Mouse (Mus musculus): Measurements from ENCODE around the gene Retreg3. TPM values are rescaled to one million over a fixed set of nuclear protein-coding genes. Genes with fewer than 3 reads are reported as not detected.
"Not testable (repeated sequence)": the region's sequence is repeated elsewhere in the genome, so short reads cannot be mapped to it uniquely, and the experiment has no call there.

Gene Retreg3
- polyA plus RNA-seq, 1 experiment from 2014 or later, result 15.3 TPM

- WGBS, result 87% methylated on average over 15 of the region's 15 CpGs
- Histone ChIP-seq H3K4me1 (replicated peaks) (peaks cover 18% of the 10 kb centered on the region), H3K36me3 (peaks cover 38% of the 10 kb centered on the region), H3K4me2 (no peak overlapping the region), H3K4me3 (no peak overlapping the region), H3K9me3 (replicated peaks) (no peaks in the 10 kb centered on the region), H3K27me3 (peaks cover 30% of the 10 kb centered on the region), H3K9ac (no peak overlapping the region), H3K27ac (no peak overlapping the region)
- ATAC-seq (replicated peaks; ENCODE audit: insufficient number of reproducible peaks, insufficient read depth, low FRiP score, low read depth), result no peak
Observed at GRCm38 (mm10) chr11:101161551-101161950, 41.9 kb upstream of the Retreg3 start.

DNA sequence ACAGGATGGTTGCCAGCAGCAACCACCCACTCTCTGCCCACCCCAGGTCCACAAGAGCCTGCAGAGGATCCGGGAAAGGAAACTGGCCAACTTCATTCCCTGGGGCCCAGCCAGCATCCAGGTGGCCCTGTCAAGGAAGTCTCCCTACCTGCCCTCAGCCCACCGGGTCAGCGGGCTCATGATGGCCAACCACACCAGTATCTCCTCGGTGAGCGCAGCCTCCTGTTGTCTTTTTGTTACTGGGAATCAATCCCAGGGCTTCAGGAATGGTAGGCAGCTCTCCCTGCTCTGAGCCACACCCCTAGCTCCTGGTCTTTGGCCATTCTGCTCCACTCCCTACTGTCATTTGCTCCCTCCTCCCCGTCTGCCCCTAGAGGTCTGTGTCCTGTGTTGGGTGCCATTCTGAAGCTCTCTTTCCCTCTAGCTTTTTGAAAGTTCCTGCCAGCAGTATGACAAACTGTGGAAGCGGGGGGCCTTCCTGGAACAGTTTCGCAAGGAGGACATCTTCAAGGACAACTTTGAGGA lies 41.4 kb upstream of the Retreg3 start:
- H3K4me1 ChIP-seq (replicated peaks), result peaks cover 21% of the 10 kb centered on the region
- not testable (repeated sequence) for H3K4me3 ChIP-seq; ATAC-seq (replicated peaks; ENCODE audit: insufficient number of reproducible peaks, insufficient read depth, low FRiP score, low read depth); H3K9ac ChIP-seq; H3K4me2 ChIP-seq; H3K9me3 ChIP-seq (replicated peaks); H3K27ac ChIP-seq
- H3K36me3 ChIP-seq, result peaks cover 33% of the 10 kb centered on the region
- peaks cover 25% of the 10 kb centered on the region for H3K27me3 ChIP-seq
- WGBS, result 72% methylated on average over 8 of the region's 8 CpGs

DNA sequence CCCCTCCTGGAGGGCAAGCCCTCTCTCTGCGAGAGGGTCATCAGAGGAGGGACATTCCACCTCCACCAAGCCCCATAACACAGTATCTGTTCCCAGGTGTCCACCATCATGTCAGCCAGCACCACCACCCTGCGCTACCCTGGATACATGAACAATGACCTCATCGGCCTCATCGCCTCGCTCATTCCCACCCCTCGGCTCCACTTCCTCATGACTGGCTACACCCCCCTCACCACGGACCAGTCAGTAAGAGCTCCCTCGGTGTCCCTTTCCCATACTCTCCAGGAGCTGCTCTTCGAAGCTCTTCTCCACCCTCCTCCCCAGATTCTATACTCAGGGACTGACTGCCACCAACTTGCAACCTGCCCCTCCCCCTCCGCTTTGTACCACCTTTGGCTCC lies 40.5 kb upstream of the Retreg3 start:
- H3K9me3 ChIP-seq (replicated peaks); ATAC-seq (replicated peaks; ENCODE audit: insufficient number of reproducible peaks, insufficient read depth, low FRiP score, low read depth); H3K4me3 ChIP-seq; H3K4me2 ChIP-seq; H3K9ac ChIP-seq; H3K27ac ChIP-seq: not testable (repeated sequence)
- Histone ChIP-seq H3K36me3 (peaks cover 26% of the 10 kb centered on the region), H3K27me3 (peaks cover 19% of the 10 kb centered on the region), H3K4me1 (replicated peaks) (peaks cover 28% of the 10 kb centered on the region)
- WGBS, result 68% methylated on average over 8 of the region's 10 CpGs

- Histone ChIP-seq H3K4me2 (peak within 1 kb of the TSS; percentile 76), H3K36me3 (no peaks in the 10 kb centered on the region), H3K4me1 (replicated peaks) (peaks cover 10% of the 10 kb centered on the region), H3K27me3 (no peaks in the 10 kb centered on the region), H3K4me3 (peak within 1 kb of the TSS; percentile 45), H3K9me3 (replicated peaks) (no peaks in the 10 kb centered on the region), H3K27ac (0 out of 2 replicates have a peak within 1 kb of the TSS, but pooled peaks have one; percentile 45), H3K9ac (peak within 1 kb of the TSS; percentile 42)
- ATAC-seq (replicated peaks; ENCODE audit: insufficient number of reproducible peaks, insufficient read depth, low FRiP score, low read depth), result peak; percentile 77
- WGBS, result 1% methylated on average over 36 of the region's 36 CpGs
Observed at GRCm38 (mm10) chr11:101155728-101156371, 36.2 kb upstream of the Retreg3 start, which contains the start of gene Tubg2. TSS of gene Tubg2 (plus strand) at chr11:101155907.

DNA sequence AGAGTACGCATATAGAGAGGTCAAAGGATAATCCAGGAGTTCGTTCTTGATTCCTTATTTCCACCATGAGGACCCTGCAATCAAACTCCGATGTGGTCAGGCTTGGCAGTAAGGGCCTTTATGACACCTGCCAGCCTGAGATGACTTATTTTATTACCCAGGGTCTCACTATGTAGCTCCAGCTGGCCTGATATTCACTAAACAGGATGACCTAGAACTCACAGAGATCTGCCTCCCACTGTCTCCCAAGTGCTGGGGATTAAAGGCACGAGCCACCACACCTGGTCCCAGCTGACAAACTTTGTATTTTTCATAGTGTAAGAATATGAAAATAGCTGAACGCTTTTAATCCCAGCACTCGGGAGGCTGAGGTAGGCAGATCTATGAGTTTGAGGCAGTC lies 35.5 kb upstream of the Retreg3 start:
- H3K4me1 ChIP-seq (replicated peaks), result peaks cover 10% of the 10 kb centered on the region
- H3K4me2 ChIP-seq, result peak overlapping the region; percentile 76; the same call in 1 of the 2 replicates
- no peak overlapping the region for H3K9ac ChIP-seq
- H3K9me3 ChIP-seq (replicated peaks), result no peaks in the 10 kb centered on the region
- no peak overlapping the region for H3K4me3 ChIP-seq
- no peaks in the 10 kb centered on the region for H3K36me3 ChIP-seq
- H3K27me3 ChIP-seq, result no peaks in the 10 kb centered on the region
- no peak for ATAC-seq (replicated peaks; ENCODE audit: insufficient number of reproducible peaks, insufficient read depth, low FRiP score, low read depth)
- 74% methylated on average over 6 of the region's 6 CpGs for WGBS
- no peak overlapping the region for H3K27ac ChIP-seq

GRCm38 (mm10) chr11:101154648-101155047 lies 35.0 kb upstream of the Retreg3 start:
- no peak overlapping the region for H3K4me2 ChIP-seq
- no peak for ATAC-seq (replicated peaks; ENCODE audit: insufficient number of reproducible peaks, insufficient read depth, low FRiP score, low read depth)
- no peaks in the 10 kb centered on the region for H3K27me3 ChIP-seq

GRCm38 (mm10) chr11:101152825-101153224 lies 33.1 kb upstream of the Retreg3 start:
- 73% methylated on average over 1 of the region's 1 CpGs for WGBS
- no peaks in the 10 kb centered on the region for H3K36me3 ChIP-seq
- no peak for ATAC-seq (replicated peaks; ENCODE audit: insufficient number of reproducible peaks, insufficient read depth, low FRiP score, low read depth)

More at GRCm38 (mm10) chr11:101154648-101155047, 35.0 kb upstream of the Retreg3 start:
- Histone ChIP-seq H3K9me3 (replicated peaks) (no peaks in the 10 kb centered on the region), H3K36me3 (no peaks in the 10 kb centered on the region), H3K27ac (no peak overlapping the region), H3K9ac (no peak overlapping the region), H3K4me1 (replicated peaks) (peaks cover 12% of the 10 kb centered on the region), H3K4me3 (no peak overlapping the region)

DNA sequence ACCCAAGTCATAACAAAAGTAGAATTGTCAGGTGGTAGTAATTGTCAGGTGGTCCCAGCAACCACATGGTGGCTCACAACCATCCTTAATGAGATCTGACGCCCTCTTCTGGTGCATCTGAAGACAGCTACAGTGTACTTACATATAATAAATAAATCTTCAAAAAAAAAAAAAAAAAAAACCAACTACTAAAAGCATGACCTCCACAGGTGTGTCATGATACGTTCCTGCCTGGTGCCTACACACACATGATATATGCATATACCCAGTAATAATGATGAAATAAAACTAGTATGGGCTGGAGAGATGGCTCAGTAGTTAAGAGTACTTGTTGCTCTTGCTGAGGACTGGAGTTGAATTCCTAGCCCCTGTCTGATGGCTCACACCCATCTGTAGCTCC lies 31.4 kb upstream of the Retreg3 start:
- Histone ChIP-seq H3K27ac (no peak overlapping the region), H3K9ac (no peak overlapping the region), H3K36me3 (no peaks in the 10 kb centered on the region), H3K4me1 (replicated peaks) (peaks cover 20% of the 10 kb centered on the region), H3K9me3 (replicated peaks) (no peaks in the 10 kb centered on the region), H3K4me2 (no peak overlapping the region), H3K4me3 (no peak overlapping the region), H3K27me3 (no peaks in the 10 kb centered on the region)
- no peak for ATAC-seq (replicated peaks; ENCODE audit: insufficient number of reproducible peaks, insufficient read depth, low FRiP score, low read depth)
- WGBS, result 35% methylated on average over 2 of the region's 2 CpGs

More at GRCm38 (mm10) chr11:101152825-101153224, 33.1 kb upstream of the Retreg3 start:
- no peak overlapping the region for H3K27ac ChIP-seq
- no peak overlapping the region for H3K4me3 ChIP-seq
- peaks cover 23% of the 10 kb centered on the region for H3K4me1 ChIP-seq (replicated peaks)
- no peak overlapping the region for H3K4me2 ChIP-seq
- no peaks in the 10 kb centered on the region for H3K27me3 ChIP-seq
- no peak overlapping the region for H3K9ac ChIP-seq
- H3K9me3 ChIP-seq (replicated peaks), result no peaks in the 10 kb centered on the region

DNA sequence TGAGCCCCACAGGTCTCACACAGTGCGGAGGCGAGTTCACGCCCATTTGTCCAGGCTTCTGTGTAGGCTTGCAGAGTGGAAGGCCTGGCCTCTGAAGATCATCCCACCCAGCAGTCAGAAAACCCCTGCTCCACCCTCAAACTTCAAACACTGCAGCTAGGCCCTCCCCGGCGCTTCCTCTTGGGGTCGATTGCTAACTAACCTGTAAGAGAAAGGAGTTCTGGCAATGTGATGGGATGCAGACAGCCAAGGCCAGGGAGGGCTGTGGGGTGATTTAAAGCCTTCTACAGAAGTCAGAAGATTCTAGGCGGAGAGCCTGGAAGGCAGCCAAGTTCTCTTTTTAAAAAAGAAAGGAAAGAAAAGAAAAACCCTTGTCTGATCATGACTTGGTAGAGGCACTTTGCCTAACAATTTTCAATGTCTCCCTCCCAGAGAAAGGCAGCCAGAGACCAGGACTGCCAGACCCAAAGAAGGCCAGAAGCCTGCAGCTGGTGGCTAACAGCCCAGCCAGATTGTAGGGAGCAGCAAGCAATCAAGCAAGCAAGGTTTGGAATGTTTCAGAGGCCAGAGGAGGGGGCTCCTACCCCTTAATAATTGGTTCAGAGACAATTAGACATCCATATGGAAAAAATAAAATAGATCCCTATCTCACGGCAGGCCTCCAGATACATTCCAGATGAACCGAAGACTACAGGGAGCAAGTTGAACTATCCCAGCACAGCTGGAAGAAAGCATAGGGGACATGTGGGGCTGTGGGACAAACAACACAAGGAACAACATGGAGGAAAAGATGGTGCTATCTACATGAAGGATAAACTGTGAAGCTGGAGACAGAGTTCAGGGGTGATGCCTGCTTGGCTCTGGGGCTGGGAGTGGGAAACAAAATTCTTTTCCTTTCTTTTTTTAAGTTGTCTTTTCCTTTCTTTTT lies 29.7 kb upstream of the Retreg3 start:
- WGBS, result 44% methylated on average over 9 of the region's 9 CpGs
- no peak overlapping the region for H3K4me2 ChIP-seq
- no peaks in the 10 kb centered on the region for H3K9me3 ChIP-seq (replicated peaks)
- H3K4me3 ChIP-seq, result no peak overlapping the region
- H3K9ac ChIP-seq, result peak overlapping the region; percentile 25; the same call in 1 of the 2 replicates
- peaks cover 13% of the 10 kb centered on the region for H3K4me1 ChIP-seq (replicated peaks)
- no peaks in the 10 kb centered on the region for H3K36me3 ChIP-seq
- no peaks in the 10 kb centered on the region for H3K27me3 ChIP-seq
- H3K27ac ChIP-seq, result peak overlapping the region; percentile 57
- no peak for ATAC-seq (replicated peaks; ENCODE audit: insufficient number of reproducible peaks, insufficient read depth, low FRiP score, low read depth)

DNA sequence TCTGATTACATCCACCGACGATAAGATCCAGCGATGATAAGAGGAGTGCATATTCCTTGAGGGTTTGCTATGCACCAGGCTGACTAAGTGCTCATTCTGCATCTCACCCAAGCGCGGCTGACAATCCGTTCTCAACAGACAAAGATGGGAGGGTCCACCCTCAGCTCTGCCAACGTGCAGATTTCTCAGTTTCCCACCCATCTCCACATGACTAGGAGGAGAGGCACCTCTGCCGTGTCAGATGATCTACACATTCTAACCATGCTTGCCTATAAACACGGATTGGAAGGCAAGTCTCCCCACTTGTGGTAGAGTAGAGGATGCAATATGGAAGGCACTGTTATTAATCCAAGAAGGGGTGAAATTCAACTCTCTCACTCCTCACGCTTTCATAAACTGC lies 29.1 kb upstream of the Retreg3 start:
- Histone ChIP-seq H3K4me3 (no peak overlapping the region), H3K9ac (no peak overlapping the region; the same call in 1 of the 2 replicates), H3K4me1 (replicated peaks) (peaks cover 14% of the 10 kb centered on the region), H3K4me2 (no peak overlapping the region), H3K27ac (peak overlapping the region; percentile 57; the same call in 1 of the 2 replicates), H3K36me3 (no peaks in the 10 kb centered on the region), H3K27me3 (no peaks in the 10 kb centered on the region), H3K9me3 (replicated peaks) (no peaks in the 10 kb centered on the region)
- 65% methylated on average over 10 of the region's 10 CpGs for WGBS
- ATAC-seq (replicated peaks; ENCODE audit: insufficient number of reproducible peaks, insufficient read depth, low FRiP score, low read depth), result no peak

- no peaks in the 10 kb centered on the region for H3K27me3 ChIP-seq
- H3K4me1 ChIP-seq (replicated peaks), result peaks cover 23% of the 10 kb centered on the region
- H3K9ac ChIP-seq, result no peak overlapping the region
- ATAC-seq (replicated peaks; ENCODE audit: insufficient number of reproducible peaks, insufficient read depth, low FRiP score, low read depth), result no peak
- no peak overlapping the region for H3K4me2 ChIP-seq
- no peaks in the 10 kb centered on the region for H3K36me3 ChIP-seq
- H3K4me3 ChIP-seq, result no peak overlapping the region
- no peaks in the 10 kb centered on the region for H3K9me3 ChIP-seq (replicated peaks)
- WGBS, result 38% methylated on average over 10 of the region's 10 CpGs
- no peak overlapping the region for H3K27ac ChIP-seq
Observed at GRCm38 (mm10) chr11:101146377-101146776, 26.7 kb upstream of the Retreg3 start.

Data from heart, embryonic 15.5 days (tissue).